In genomic region chr1:66335724-66336284, GRCm38 (mm10) we compare ENCODE assay signal across 20 mouse cellular contexts.
DNase-seq lines count a peak whose midpoint lies in the region; ATAC-seq and TF ChIP-seq lines count a peak whose summit lies in the region.
"Had no signal": no experiment of that assay in that cellular context is flagged by ENCODE, and none has a peak within 500 bp of the region (broad histone marks: within the 10 kb centered on the region; RNA-seq: fewer than 3 reads in every experiment).

No protein-coding gene starts in this region.

- no peak overlapping the region for H3K4me2 ChIP-seq in forebrain, embryonic 11.5 days (ENCODE audit: low read depth, low read length, severe bottlenecking)
- no peak overlapping the region for H3K4me2 ChIP-seq in forebrain, postnatal 0 days (ENCODE audit: low read depth)
- H3K4me2 ChIP-seq in forebrain, embryonic 15.5 days (replicated peaks), result no peak overlapping the region
- H3K4me2 ChIP-seq in midbrain, embryonic 14.5 days (ENCODE audit: low read length), result no peak overlapping the region
- H3K4me2 ChIP-seq: embryonic facial prominence, embryonic 15.5 days; liver, embryonic 12.5 days; lung, embryonic 15.5 days had no signal

- no peaks in the 10 kb centered on the region for H3K27me3 ChIP-seq in forebrain, embryonic 11.5 days (ENCODE audit: control insufficient read depth, insufficient read depth, low read length)
- no peaks in the 10 kb centered on the region for H3K27me3 ChIP-seq in forebrain, postnatal 0 days (ENCODE audit: insufficient read depth, low read length)
- no peaks in the 10 kb centered on the region for H3K27me3 ChIP-seq in forebrain, embryonic 15.5 days
- H3K27me3 ChIP-seq in midbrain, embryonic 14.5 days (ENCODE audit: control insufficient read depth, insufficient read depth, low read length), result no peaks in the 10 kb centered on the region
- H3K27me3 ChIP-seq: CH12.LX; embryonic facial prominence, embryonic 15.5 days; liver, embryonic 12.5 days; lung, embryonic 15.5 days had no signal

- no peaks in the 10 kb centered on the region for H3K4me1 ChIP-seq in forebrain, embryonic 11.5 days (replicated peaks; ENCODE audit: control insufficient read depth, insufficient read depth, low read length)
- H3K4me1 ChIP-seq in forebrain, postnatal 0 days (ENCODE audit: insufficient read depth), result no peaks in the 10 kb centered on the region
- peaks cover 29% of the 10 kb centered on the region for H3K4me1 ChIP-seq in forebrain, embryonic 15.5 days
- H3K4me1 ChIP-seq in midbrain, embryonic 14.5 days (ENCODE audit: control insufficient read depth, insufficient read depth, low read length), result peaks cover 25% of the 10 kb centered on the region
- H3K4me1 ChIP-seq: embryonic facial prominence, embryonic 15.5 days; liver, embryonic 12.5 days; lung, embryonic 15.5 days had no signal

- ATAC-seq in forebrain, embryonic 11.5 days (replicated peaks; ENCODE audit: low FRiP score), result peak; percentile 78
- ATAC-seq in forebrain, postnatal 0 days, result no peak
- ATAC-seq in forebrain, embryonic 15.5 days (replicated peaks), result 0 out of 2 replicates have a peak, but pooled peaks have one; percentile 29
- ATAC-seq in midbrain, embryonic 14.5 days (ENCODE audit: low FRiP score, low TSS enrichment), result peak; percentile 50; the same call in 1 of the 2 replicates
- ATAC-seq: liver, embryonic 12.5 days had no signal

- TF ChIP-seq CTCF in forebrain, postnatal 0 days (IDR thresholded peaks at IDR 0.05; ENCODE audit: low read depth), result no peak

- no peak overlapping the region for H3K9ac ChIP-seq in forebrain, embryonic 11.5 days (ENCODE audit: low read length)
- no peak overlapping the region for H3K9ac ChIP-seq in forebrain, postnatal 0 days
- H3K9ac ChIP-seq in forebrain, embryonic 15.5 days (replicated peaks), result no peak overlapping the region
- no peak overlapping the region for H3K9ac ChIP-seq in midbrain, embryonic 14.5 days (replicated peaks; ENCODE audit: low read length)
- H3K9ac ChIP-seq: embryonic facial prominence, embryonic 15.5 days; liver, embryonic 12.5 days; lung, embryonic 15.5 days had no signal

- no peak overlapping the region for H3K4me3 ChIP-seq in forebrain, embryonic 11.5 days (ENCODE audit: low read depth, low read length)
- no peak overlapping the region for H3K4me3 ChIP-seq in forebrain, postnatal 0 days (ENCODE audit: low read depth, low read length)
- no peak overlapping the region for H3K4me3 ChIP-seq in forebrain, embryonic 15.5 days
- H3K4me3 ChIP-seq in midbrain, embryonic 14.5 days (replicated peaks; ENCODE audit: low read depth, low read length), result no peak overlapping the region
- H3K4me3 ChIP-seq: embryonic facial prominence, embryonic 15.5 days; left cerebral cortex, adult 2 months; liver, embryonic 12.5 days; lung, embryonic 15.5 days; myocyte had no signal

- DNase-seq in forebrain, embryonic 11.5 days (ENCODE audit: low spot score), result no peak
- DNase-seq in forebrain, postnatal 0 days, result no peak
- DNase-seq in brain, adult 2 months (ENCODE audit: low read depth, low spot score), result peak; percentile 19
- peak; percentile 38 for DNase-seq in midbrain, embryonic 14.5 days
- DNase-seq in Muller cell, postnatal 12 days (ENCODE audit: inconsistent ontology term), result no peak
- DNase-seq in layer of hippocampus, adult 9-10 months (ENCODE audit: low spot score), result no peak
- DNase-seq in MN1 (ENCODE audit: low spot score), result no peak
- DNase-seq: adrenal gland, adult 8-10 months; cerebellum, adult 18-20 months; heart, adult 18-20 months; kidney, adult 11 months; kidney, postnatal 14 days; right cerebral cortex, postnatal 4 days had no signal

- no peaks in the 10 kb centered on the region for H3K9me3 ChIP-seq in forebrain, embryonic 11.5 days (ENCODE audit: control insufficient read depth, low read length)
- no peaks in the 10 kb centered on the region for H3K9me3 ChIP-seq in forebrain, postnatal 0 days (ENCODE audit: low read length)
- H3K9me3 ChIP-seq in forebrain, embryonic 15.5 days, result no peaks in the 10 kb centered on the region
- H3K9me3 ChIP-seq in midbrain, embryonic 14.5 days (ENCODE audit: control insufficient read depth, low read length), result no peaks in the 10 kb centered on the region
- H3K9me3 ChIP-seq: embryonic facial prominence, embryonic 15.5 days; liver, embryonic 12.5 days; lung, embryonic 15.5 days had no signal

- no peaks in the 10 kb centered on the region for H3K36me3 ChIP-seq in forebrain, embryonic 11.5 days (ENCODE audit: control insufficient read depth, insufficient read depth, low read length)
- H3K36me3 ChIP-seq in forebrain, postnatal 0 days (ENCODE audit: insufficient read depth), result no peaks in the 10 kb centered on the region
- peaks cover 12% of the 10 kb centered on the region; the same call in 1 of the 2 replicates for H3K36me3 ChIP-seq in forebrain, embryonic 15.5 days
- peaks cover 18% of the 10 kb centered on the region for H3K36me3 ChIP-seq in midbrain, embryonic 14.5 days (ENCODE audit: control insufficient read depth, insufficient read depth, low read length)
- H3K36me3 ChIP-seq: embryonic facial prominence, embryonic 15.5 days; liver, embryonic 12.5 days; lung, embryonic 15.5 days had no signal

- WGBS in forebrain, embryonic 11.5 days, result 81% methylated on average over 2 of the region's 2 CpGs
- WGBS in forebrain, postnatal 0 days, result 72% methylated on average over 2 of the region's 2 CpGs
- 65% methylated on average over 2 of the region's 2 CpGs for WGBS in forebrain, embryonic 15.5 days
- 63% methylated on average over 2 of the region's 2 CpGs for WGBS in midbrain, embryonic 14.5 days

- no peak overlapping the region; the same call in 1 of the 2 replicates for H3K27ac ChIP-seq in forebrain, embryonic 11.5 days (ENCODE audit: low read depth, low read length)
- H3K27ac ChIP-seq in forebrain, postnatal 0 days (ENCODE audit: low read depth, low read length), result no peak overlapping the region
- H3K27ac ChIP-seq in forebrain, embryonic 15.5 days (replicated peaks), result no peak overlapping the region
- H3K27ac ChIP-seq in midbrain, embryonic 14.5 days (replicated peaks; ENCODE audit: low read depth, low read length), result peak overlapping the region; percentile 6; the same call in 1 of the 2 replicates
- H3K27ac ChIP-seq: embryonic facial prominence, embryonic 15.5 days; left cerebral cortex, adult 2 months; liver, embryonic 12.5 days; lung, embryonic 15.5 days had no signal

Comparison
In these comparisons a context has a peak if more than half of its experiments do, and no peak if none do; other contexts are left out.
1. DNase-seq: peak in brain, adult 2 months (single experiment) and midbrain, embryonic 14.5 days (single experiment); none in forebrain, embryonic 11.5 days (single experiment), forebrain, postnatal 0 days (single experiment), Muller cell, postnatal 12 days (single experiment), layer of hippocampus, adult 9-10 months (single experiment) and MN1 (single experiment).